Mouse (Mus musculus) midbrain, embryonic 14.5 days (tissue): ENCODE measurements around the gene Gna11. TPM values are rescaled to one million over a fixed set of nuclear protein-coding genes. Genes with fewer than 3 reads are reported as not detected.

Experiments
- ATAC-seq: fragments of 200-750 bp; cut with Nextera tagmentation; 2 replicates; pipeline ENCODE4 v1.8.0; 2017; ENCODE audit warnings: moderate number of reproducible peaks, moderate library complexity; ENCODE audit not compliant: low FRiP score, low TSS enrichment
- DNase-seq: peaks from one replicate; pipeline ENCODE4 v3.0.0-alpha.2; 2015
- H3K27ac ChIP-seq: fragments of 300-500 bp; sonication (generic); replicated peaks from 2 replicates; pipeline ENCODE4 v1.5.1; 2014; ENCODE audit warnings: mild to moderate bottlenecking, low read depth, low read length, moderate library complexity
- H3K27me3 ChIP-seq: fragments of 300-500 bp; sonication (generic); 2 replicates; pipeline ENCODE4 v1.6.1; 2014; ENCODE audit warnings: low read length, control low read depth, mixed read lengths; ENCODE audit not compliant: control insufficient read depth, insufficient read depth
- H3K36me3 ChIP-seq: fragments of 300-500 bp; sonication (generic); 2 replicates; pipeline ENCODE4 v1.6.1; 2014; ENCODE audit warnings: low read length, control low read depth; ENCODE audit not compliant: control insufficient read depth, insufficient read depth
- H3K4me1 ChIP-seq: fragments of 300-500 bp; sonication (generic); 2 replicates; pipeline ENCODE4 v1.6.1; 2014; ENCODE audit warnings: mild to moderate bottlenecking, antibody characterized with exemption, low read length, control low read depth; ENCODE audit not compliant: control insufficient read depth, insufficient read depth
- H3K4me2 ChIP-seq: fragments of 300-500 bp; sonication (generic); 2 replicates; pipeline ENCODE4 v1.6.1; 2014; ENCODE audit warnings: mild to moderate bottlenecking, low read length, moderate library complexity
- H3K4me3 ChIP-seq: fragments of 300-500 bp; sonication (generic); replicated peaks from 2 replicates; pipeline ENCODE4 v1.5.1; 2014; ENCODE audit warnings: low read depth, low read length
- H3K9ac ChIP-seq: fragments of 300-500 bp; sonication (generic); replicated peaks from 2 replicates; pipeline ENCODE4 v1.6.1; 2014; ENCODE audit warnings: mild to moderate bottlenecking, low read length, moderate library complexity
- H3K9me3 ChIP-seq: fragments of 300-500 bp; sonication (generic); 2 replicates; pipeline ENCODE4 v1.6.1; 2016; ENCODE audit warnings: low read length, control low read depth, mixed read lengths; ENCODE audit not compliant: control insufficient read depth
- WGBS: fragments of 180-500 bp; shearing (Covaris S2); extraction: QIAGEN DNeasy Blood & Tissue Kit; methylation state at CpG from one replicate; pipeline ENCODE4 v1.1.7; 2014; 5-methylcytosine and 5-hydroxymethylcytosine counted together
- polyA plus RNA-seq: library from polyadenylated mRNA; unstranded; fragments of >200 nt; fragmentation: Nextera tagmentation; extraction: Ambion mirVana; gene quantifications from 2 replicates; pipeline ENCODE4 v1.2.1, GENCODE M21; 2014

Gna11 gene
- polyA plus RNA-seq, 1 experiment from 2014 or later: 86.7 TPM

GRCm38 (mm10) chr10:81507691-81508489 is 37.1 kb downstream of the Gna11 start:
- no peak overlapping the region for H3K4me2 ChIP-seq
- no peaks in the 10 kb centered on the region for H3K4me1 ChIP-seq
- no peaks in the 10 kb centered on the region for H3K36me3 ChIP-seq
- no peak overlapping the region for H3K9ac ChIP-seq
- H3K4me3 ChIP-seq: no peak overlapping the region
- ATAC-seq (no peak), DNase-seq (no peak)
- no peaks in the 10 kb centered on the region for H3K9me3 ChIP-seq
- no peak overlapping the region for H3K27ac ChIP-seq
- H3K27me3 ChIP-seq: no peaks in the 10 kb centered on the region
- WGBS: 80% methylated on average over 13 of the region's 13 CpGs

GRCm38 (mm10) chr10:81507095-81507494 is 37.9 kb downstream of the Gna11 start:
- no peak for DNase-seq
- Histone ChIP-seq H3K4me2 (no peak overlapping the region), H3K4me3 (no peak overlapping the region), H3K9ac (no peak overlapping the region), H3K36me3 (no peaks in the 10 kb centered on the region), H3K4me1 (no peaks in the 10 kb centered on the region), H3K9me3 (no peaks in the 10 kb centered on the region), H3K27ac (no peak overlapping the region), H3K27me3 (no peaks in the 10 kb centered on the region)
- 42% methylated on average over 6 of the region's 6 CpGs for WGBS
- ATAC-seq: no peak

GRCm38 (mm10) chr10:81505016-81505664 is 39.9 kb downstream of the Gna11 start:
- Histone ChIP-seq H3K4me2 (no peak overlapping the region), H3K4me3 (no peak overlapping the region), H3K27ac (no peak overlapping the region), H3K9me3 (no peaks in the 10 kb centered on the region), H3K36me3 (no peaks in the 10 kb centered on the region), H3K4me1 (no peaks in the 10 kb centered on the region), H3K9ac (no peak overlapping the region), H3K27me3 (no peaks in the 10 kb centered on the region)
- 85% methylated on average over 15 of the region's 15 CpGs for WGBS
- no peak for ATAC-seq
- no peak for DNase-seq

GRCm38 (mm10) chr10:81502658-81503057 is 42.3 kb downstream of the Gna11 start:
- ATAC-seq: peak; percentile 44
- Histone ChIP-seq H3K27me3 (no peaks in the 10 kb centered on the region), H3K4me2 (peak overlapping the region; percentile 61), H3K27ac (no peak overlapping the region), H3K4me1 (no peaks in the 10 kb centered on the region; the same call in 1 of the 2 replicates), H3K4me3 (peak overlapping the region; percentile 31), H3K9ac (peak overlapping the region; percentile 47), H3K36me3 (no peaks in the 10 kb centered on the region), H3K9me3 (no peaks in the 10 kb centered on the region)
- WGBS: 6% methylated on average over 36 of the region's 36 CpGs
- DNase-seq: peak; percentile 90

- no peak overlapping the region for H3K4me3 ChIP-seq
- DNase-seq (no peak), ATAC-seq (no peak)
- no peaks in the 10 kb centered on the region for H3K9me3 ChIP-seq
- no peak overlapping the region for H3K27ac ChIP-seq
- H3K4me2 ChIP-seq: no peak overlapping the region
- no peaks in the 10 kb centered on the region for H3K27me3 ChIP-seq
- H3K36me3 ChIP-seq: no peaks in the 10 kb centered on the region
- H3K9ac ChIP-seq: no peak overlapping the region
- 90% methylated on average over 5 of the region's 5 CpGs for WGBS
- H3K4me1 ChIP-seq: peaks cover 7% of the 10 kb centered on the region; the same call in 1 of the 2 replicates
Observed at GRCm38 (mm10) chr10:81501863-81502262, 43.1 kb downstream of the Gna11 start.

GRCm38 (mm10) chr10:81500032-81500431 is 45.0 kb downstream of the Gna11 start, which contains the start of gene S1pr4:
Gene S1pr4 (minus strand): TSS chr10:81500132.
- Histone ChIP-seq H3K9me3 (no peaks in the 10 kb centered on the region), H3K27ac (no peak within 1 kb of the TSS), H3K4me2 (no peak within 1 kb of the TSS), H3K9ac (no peak within 1 kb of the TSS), H3K4me3 (no peak within 1 kb of the TSS), H3K36me3 (no peaks in the 10 kb centered on the region), H3K27me3 (no peaks in the 10 kb centered on the region), H3K4me1 (peaks cover 14% of the 10 kb centered on the region)
- DNase-seq (no peak), ATAC-seq (no peak)
- WGBS: 80% methylated on average over 3 of the region's 3 CpGs

GRCm38 (mm10) chr10:81499250-81499901 is 45.6 kb downstream of the Gna11 start:
- H3K36me3 ChIP-seq: no peaks in the 10 kb centered on the region
- H3K27me3 ChIP-seq: no peaks in the 10 kb centered on the region
- 76% methylated on average over 23 of the region's 23 CpGs for WGBS
- ATAC-seq: no peak
- no peak overlapping the region for H3K27ac ChIP-seq
- no peak for DNase-seq
- H3K9me3 ChIP-seq: no peaks in the 10 kb centered on the region
- H3K4me2 ChIP-seq: no peak overlapping the region
- H3K9ac ChIP-seq: no peak overlapping the region
- peaks cover 17% of the 10 kb centered on the region for H3K4me1 ChIP-seq
- H3K4me3 ChIP-seq: no peak overlapping the region

- peaks cover 17% of the 10 kb centered on the region for H3K4me1 ChIP-seq
- no peaks in the 10 kb centered on the region for H3K27me3 ChIP-seq
- ATAC-seq: no peak
- DNase-seq: no peak
- H3K36me3 ChIP-seq: no peaks in the 10 kb centered on the region
- no peaks in the 10 kb centered on the region for H3K9me3 ChIP-seq
- WGBS: 88% methylated on average over 38 of the region's 38 CpGs
- no peak overlapping the region for H3K4me2 ChIP-seq
- H3K27ac ChIP-seq: no peak overlapping the region
- no peak overlapping the region for H3K4me3 ChIP-seq
- H3K9ac ChIP-seq: 0 out of 2 replicates have a peak overlapping the region, but pooled peaks have one; percentile 12
Observed at GRCm38 (mm10) chr10:81498316-81499249, 46.4 kb downstream of the Gna11 start.
